ENCODE assay signal across 23 mouse cellular contexts in genomic region chr2:59973962-59974361, GRCm38 (mm10).
A peak's percentile ranks its signal among the peaks of the same experiment; 100 is the strongest.
DNase-seq lines count a peak whose midpoint lies in the region; ATAC-seq and TF ChIP-seq lines count a peak whose summit lies in the region.
"Had no signal": no experiment of that assay in that cellular context is flagged by ENCODE, and none has a peak within 500 bp of the region (broad histone marks: within the 10 kb centered on the region; RNA-seq: fewer than 3 reads in every experiment).

No protein-coding gene starts in this region.

- WGBS in heart, adult 2 months, result 91% methylated on average over 5 of the region's 5 CpGs

- peak; percentile 22 for DNase-seq in heart, adult 11 months
- no peak for DNase-seq in heart, adult 2 months
- DNase-seq in 416B (ENCODE audit: low read depth), result peak; percentile 66
- no peak for DNase-seq in CH12.LX (ENCODE audit: extremely low read depth)
- DNase-seq in neural tube, embryonic 10.5 days (ENCODE audit: extremely low spot score, low spot score), result no peak
- no peak for DNase-seq in cerebellum, postnatal 25 days
- DNase-seq: adrenal gland, adult 2 months; adrenal gland, postnatal 10 days; adrenal gland, postnatal 25 days; B cell, adult 2 months; cerebellum, adult 11 months; cerebellum, adult 18-20 months; cerebellum, adult 8-10 months; cerebellum, adult 9-11 months; cerebellum, postnatal 14 days had no signal

- dilution Hi-C loops in CH12.LX (cut with MboI; ENCODE audit: extremely low pct_ligation_motif_present, extremely low pct_unique_long_range_greater_than_20kb, low sequenced_read_pairs), result no loop called here

- H3K9ac ChIP-seq in heart, adult 2 months (ENCODE audit: low read depth, low read length), result no peak overlapping the region
- H3K9ac ChIP-seq in CH12.LX (ENCODE audit: insufficient read depth, low read depth), result no peak overlapping the region
- H3K9ac ChIP-seq: embryonic facial prominence, embryonic 12.5 days; forebrain, embryonic 12.5 days had no signal

- no peak overlapping the region for H3K4me2 ChIP-seq in CH12.LX (ENCODE audit: insufficient read depth, low read depth, poor library complexity, severe bottlenecking)
- H3K4me2 ChIP-seq: embryonic facial prominence, embryonic 12.5 days; forebrain, embryonic 12.5 days had no signal

- no peaks in the 10 kb centered on the region for H3K9me3 ChIP-seq in CH12.LX (replicated peaks; ENCODE audit: low read length)
- H3K9me3 ChIP-seq: embryonic facial prominence, embryonic 10.5 days; embryonic facial prominence, embryonic 12.5 days; forebrain, embryonic 10.5 days; forebrain, embryonic 12.5 days had no signal

- H3K79me2 ChIP-seq in heart, adult 2 months (replicated peaks; ENCODE audit: control insufficient read depth, insufficient read depth, low read length), result no peaks in the 10 kb centered on the region
- 0 out of 2 replicates have a peak, but pooled peaks cover 3% of the 10 kb centered on the region for H3K79me2 ChIP-seq in CH12.LX (replicated peaks; ENCODE audit: control insufficient read depth, extremely low read depth, insufficient read depth, poor library complexity, severe bottlenecking)

- in situ Hi-C loops in CH12.LX (cut with MboI; ENCODE audit: low pct_ligation_motif_present, low pct_unique_long_range_greater_than_20kb, low sequenced_read_pairs), result no loop called here

- no peak for TF ChIP-seq POLR2A in heart, adult 2 months (IDR thresholded peaks at IDR 0.05; ENCODE audit: insufficient read depth, low read depth, low read length)
- TF ChIP-seq POLR2A in CH12.LX (IDR thresholded peaks at IDR 0.05; ENCODE audit: low read depth, low read length), result no peak

- no peak overlapping the region for H3K27ac ChIP-seq in heart, adult 2 months
- no peak overlapping the region for H3K27ac ChIP-seq in CH12.LX (ENCODE audit: insufficient read depth, low read depth)
- H3K27ac ChIP-seq: embryonic facial prominence, embryonic 10.5 days; embryonic facial prominence, embryonic 12.5 days; forebrain, embryonic 10.5 days; forebrain, embryonic 12.5 days had no signal

- H3K27me3 ChIP-seq in heart, adult 2 months (ENCODE audit: control insufficient read depth, insufficient read depth, low read length), result no peaks in the 10 kb centered on the region
- no peaks in the 10 kb centered on the region for H3K27me3 ChIP-seq in CH12.LX (replicated peaks)
- H3K27me3 ChIP-seq: embryonic facial prominence, embryonic 12.5 days; forebrain, embryonic 12.5 days had no signal

- peaks cover 5% of the 10 kb centered on the region for H3K4me1 ChIP-seq in heart, adult 2 months (ENCODE audit: control insufficient read depth, insufficient read depth, low read length)
- H3K4me1 ChIP-seq in CH12.LX (ENCODE audit: control insufficient read depth in 1 of 2, insufficient read depth in 2 of 2), result peaks cover 8 to 24% of the 10 kb centered on the region in 2 experiments
- H3K4me1 ChIP-seq: embryonic facial prominence, embryonic 10.5 days; embryonic facial prominence, embryonic 12.5 days; forebrain, embryonic 10.5 days had no signal

- intact Hi-C loops in heart, adult 2 months (cut with DNase I), result loop anchor here (10.0 kb wide), 1 partner anchor 61 kb away; no protein-coding TSS in a partner anchor

- ATAC-seq in granulocyte monocyte progenitor cell, adult 5-6 weeks (replicated peaks; ENCODE audit: poor library complexity, severe bottlenecking), result peak; percentile 49
- ATAC-seq: CD4-positive, CD25-positive, alpha-beta regulatory T cell, adult 4 months; forebrain, embryonic 14.5 days; forebrain, embryonic 16.5 days had no signal

- peaks cover 8% of the 10 kb centered on the region for H3K36me3 ChIP-seq in heart, adult 2 months (ENCODE audit: control insufficient read depth, insufficient read depth, low read length)
- peaks cover 7 to 43% of the 10 kb centered on the region in 2 experiments for H3K36me3 ChIP-seq in CH12.LX (replicated peaks in 1 of 2; ENCODE audit: control insufficient read depth in 1 of 2, insufficient read depth in 1 of 2, low read length in 1 of 2)

- H3K4me3 ChIP-seq in heart, adult 2 months, result no peak overlapping the region
- H3K4me3 ChIP-seq in CH12.LX (replicated peaks in 1 of 3; ENCODE audit: low read depth in 2 of 3, low read length in 2 of 3, poor library complexity in 1 of 3), result no peak overlapping the region
- H3K4me3 ChIP-seq: embryonic facial prominence, embryonic 10.5 days; embryonic facial prominence, embryonic 12.5 days; forebrain, embryonic 10.5 days; forebrain, embryonic 12.5 days had no signal

- no peak for TF ChIP-seq EP300 in heart, adult 2 months (IDR thresholded peaks at IDR 0.05; ENCODE audit: insufficient read depth, low read depth, low read length)
- no peak for TF ChIP-seq EP300 in CH12.LX (IDR thresholded peaks at IDR 0.05; ENCODE audit: low read length)

- TF ChIP-seq CTCF in heart, adult 2 months (IDR thresholded peaks at IDR 0.05), result no peak
- TF ChIP-seq CTCF in CH12.LX (conservative IDR thresholded peaks at IDR 0.05 in 1 of 2, IDR thresholded peaks at IDR 0.05 in 1 of 2; ENCODE audit: low read depth in 2 of 2, low read length in 2 of 2), result no peak

- no peak for TF ChIP-seq RAD21 in CH12.LX (IDR thresholded peaks at IDR 0.05; ENCODE audit: low read depth, low read length)

TF ChIP-seq in CH12.LX, 34 proteins besides CTCF, POLR2A, EP300 and RAD21:
- TF ChIP-seq BHLHE40 (IDR thresholded peaks at IDR 0.05; ENCODE audit: low read depth, low read length), result peak; percentile 31; the same call in 1 of the 2 replicates
- TF ChIP-seq JUN (IDR thresholded peaks at IDR 0.05; ENCODE audit: insufficient read depth, low read depth, low read length), result no peak
- no peak for TF ChIP-seq SIN3A (IDR thresholded peaks at IDR 0.05; ENCODE audit: low read length)
- peak; percentile 50; the same call in 1 of the 2 replicates for TF ChIP-seq MYC (IDR thresholded peaks at IDR 0.05; ENCODE audit: low read depth, low read length)
- no peak for TF ChIP-seq USF2 (conservative IDR thresholded peaks at IDR 0.05; ENCODE audit: low read depth, low read length)
- no peak for TF ChIP-seq ZKSCAN1 (IDR thresholded peaks at IDR 0.05; ENCODE audit: borderline replicate concordance, low read depth, low read length)
TF ChIP-seq in CH12.LX: peak in this region for 2.

Comparison
In these comparisons a context has a peak if more than half of its experiments do, and no peak if none do; other contexts are left out.
1. DNase-seq: peak in heart, adult 11 months (single experiment) and 416B (single experiment); none in heart, adult 2 months (0 of 2), CH12.LX (single experiment), neural tube, embryonic 10.5 days (single experiment) and cerebellum, postnatal 25 days (0 of 2).